28 mouse cellular contexts compared by ENCODE assay signal in genomic region chr5:132039584-132039983, GRCm38 (mm10).
"Had no signal": no experiment of that assay in that cellular context is flagged by ENCODE, and none has a peak within 500 bp of the region (broad histone marks: within the 10 kb centered on the region; RNA-seq: fewer than 3 reads in every experiment).

No protein-coding gene starts in this region.

- H3K27ac ChIP-seq: embryonic facial prominence, embryonic 10.5 days; embryonic facial prominence, embryonic 12.5 days; embryonic facial prominence, embryonic 13.5 days; embryonic facial prominence, embryonic 15.5 days; forebrain, embryonic 10.5 days; forebrain, embryonic 12.5 days; forebrain, embryonic 13.5 days; forebrain, embryonic 15.5 days; gastrocnemius, adult 2 months; heart, adult 2 months had no signal

- DNase-seq: cerebellum, adult 8-10 months; cerebellum, adult 9-10 months; cerebellum, adult 9-11 months; cerebellum, postnatal 10 days; cerebellum, postnatal 14 days; cerebellum, postnatal 25 days; cerebellum, postnatal 36 days; embryo, embryonic 11 days; forebrain, postnatal 0 days; gastrocnemius, adult 2 months; gastrocnemius, postnatal 10 days; gastrocnemius, postnatal 14 days; gastrocnemius, postnatal 25 days; gastrocnemius, postnatal 36 days; heart, adult 11 months; heart, adult 18-20 months; heart, adult 2 months had no signal

- H3K36me3 ChIP-seq: embryonic facial prominence, embryonic 10.5 days; embryonic facial prominence, embryonic 12.5 days; embryonic facial prominence, embryonic 13.5 days; embryonic facial prominence, embryonic 15.5 days; forebrain, embryonic 10.5 days; forebrain, embryonic 12.5 days; forebrain, embryonic 15.5 days had no signal

- H3K4me1 ChIP-seq: embryonic facial prominence, embryonic 10.5 days; embryonic facial prominence, embryonic 12.5 days; embryonic facial prominence, embryonic 15.5 days; forebrain, embryonic 10.5 days; forebrain, embryonic 12.5 days; forebrain, embryonic 15.5 days had no signal

- H3K4me3 ChIP-seq: embryonic facial prominence, embryonic 10.5 days; embryonic facial prominence, embryonic 12.5 days; embryonic facial prominence, embryonic 13.5 days; embryonic facial prominence, embryonic 15.5 days; erythroblast, embryonic 14.5 days; forebrain, embryonic 10.5 days; forebrain, embryonic 12.5 days; forebrain, embryonic 13.5 days; forebrain, embryonic 15.5 days; gastrocnemius, adult 2 months; heart, adult 2 months had no signal

- ATAC-seq: forebrain, embryonic 13.5 days; forebrain, embryonic 14.5 days; forebrain, embryonic 15.5 days; forebrain, embryonic 16.5 days; forebrain, postnatal 0 days had no signal

- H3K27me3 ChIP-seq: embryonic facial prominence, embryonic 12.5 days; embryonic facial prominence, embryonic 13.5 days; embryonic facial prominence, embryonic 15.5 days; forebrain, embryonic 12.5 days; forebrain, embryonic 13.5 days; forebrain, embryonic 15.5 days had no signal

- H3K9me3 ChIP-seq: embryonic facial prominence, embryonic 10.5 days; embryonic facial prominence, embryonic 12.5 days; embryonic facial prominence, embryonic 13.5 days; embryonic facial prominence, embryonic 15.5 days; forebrain, embryonic 10.5 days; forebrain, embryonic 12.5 days; forebrain, embryonic 13.5 days; forebrain, embryonic 15.5 days had no signal

- H3K4me2 ChIP-seq: embryonic facial prominence, embryonic 12.5 days; embryonic facial prominence, embryonic 13.5 days; embryonic facial prominence, embryonic 15.5 days; forebrain, embryonic 12.5 days; forebrain, embryonic 13.5 days; forebrain, embryonic 15.5 days had no signal

- H3K9ac ChIP-seq: embryonic facial prominence, embryonic 12.5 days; embryonic facial prominence, embryonic 13.5 days; embryonic facial prominence, embryonic 15.5 days; forebrain, embryonic 12.5 days; forebrain, embryonic 13.5 days; forebrain, embryonic 15.5 days; forebrain, postnatal 0 days had no signal
